Mouse (Mus musculus) E14TG2a.4 (cell line): ENCODE data around the gene Rab8b.

Experiments
- CTCF ChIP-seq: conservative IDR thresholded peaks from 2 replicates; pipeline ENCODE4 v1.5.1; 2014; ENCODE audit warnings: low read length
- POU5F1 ChIP-seq: IDR thresholded peaks from 2 replicates; pipeline ENCODE4 v1.6.1; 2014; ENCODE audit warnings: low read length, borderline replicate concordance

GRCm38 (mm10) chr9:66832366-66832908, 87.0 kb downstream of the Rab8b start:
- TF ChIP-seq CTCF = no peak
- no peak for TF ChIP-seq POU5F1
